Mouse (Mus musculus): Measurements from ENCODE around the gene Smpd3. TPM values are rescaled to one million over a fixed set of nuclear protein-coding genes. Genes with fewer than 3 reads are reported as not detected.
"Not testable (repeated sequence)": the region's sequence is repeated elsewhere in the genome, so short reads cannot be mapped to it uniquely, and the experiment has no call there.

Smpd3 gene
- total and polyA plus RNA-seq, 2 experiments = 0.71 to 1.8 TPM

DNA sequence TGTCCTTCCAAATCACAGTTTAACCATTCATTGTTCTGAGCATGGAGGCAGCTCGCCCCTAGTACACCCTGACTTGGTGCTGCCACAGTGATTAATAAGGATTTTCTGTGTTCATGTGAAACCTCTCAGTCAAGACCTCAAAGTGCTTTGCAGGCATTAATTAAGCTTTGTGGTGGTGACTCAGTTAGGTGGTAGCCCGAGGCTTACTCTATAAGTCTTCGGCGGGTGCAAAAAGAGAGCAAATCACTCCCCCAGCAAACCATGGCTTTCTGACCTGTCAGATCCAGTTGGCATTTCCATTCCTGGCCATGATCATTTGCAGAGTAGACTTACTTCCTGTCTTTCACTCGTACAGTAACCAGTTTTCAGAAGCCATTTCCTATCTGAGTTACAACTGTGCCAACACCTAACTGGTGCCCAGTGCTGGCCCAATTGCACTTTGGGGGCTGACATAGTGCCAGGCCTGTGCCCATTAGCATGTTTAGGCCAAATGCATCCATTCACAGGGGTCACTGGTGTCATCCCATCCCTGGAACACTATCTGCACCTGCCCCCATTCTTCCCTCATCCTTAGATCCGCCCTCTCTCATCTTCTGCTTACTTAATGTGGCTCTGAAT is 24.6 kb downstream of the Smpd3 start:
- 86% methylated on average over 6 of the region's 6 CpGs for WGBS
- H3K27me3 ChIP-seq (ENCODE audit: control insufficient read depth, insufficient read depth, low read length) = no peaks in the 10 kb centered on the region
- H3K9ac ChIP-seq (ENCODE audit: low read depth, low read length) = no peak overlapping the region
- no peak overlapping the region for H3K27ac ChIP-seq (replicated peaks; ENCODE audit: insufficient read depth, low read depth, low read length)
- no peaks in the 10 kb centered on the region for H3K79me2 ChIP-seq (ENCODE audit: control insufficient read depth, insufficient read depth, low read length)
- no peak for TF ChIP-seq POLR2A (IDR thresholded peaks at IDR 0.05; ENCODE audit: extremely low read depth, insufficient read depth, low read length)
- TF ChIP-seq CTCF (IDR thresholded peaks at IDR 0.05; ENCODE audit: low read depth, low read length) = no peak
- H3K4me1 ChIP-seq (ENCODE audit: control insufficient read depth, insufficient read depth, low read length) = no peaks in the 10 kb centered on the region; the same call in 1 of the 2 replicates
- no peak overlapping the region for H3K4me3 ChIP-seq (ENCODE audit: insufficient read depth, low read depth, low read length)
- no peaks in the 10 kb centered on the region for H3K36me3 ChIP-seq (ENCODE audit: control insufficient read depth, insufficient read depth, low read length)
- no peak for DNase-seq (ENCODE audit: extremely low read depth, low read depth, low spot score)

DNA sequence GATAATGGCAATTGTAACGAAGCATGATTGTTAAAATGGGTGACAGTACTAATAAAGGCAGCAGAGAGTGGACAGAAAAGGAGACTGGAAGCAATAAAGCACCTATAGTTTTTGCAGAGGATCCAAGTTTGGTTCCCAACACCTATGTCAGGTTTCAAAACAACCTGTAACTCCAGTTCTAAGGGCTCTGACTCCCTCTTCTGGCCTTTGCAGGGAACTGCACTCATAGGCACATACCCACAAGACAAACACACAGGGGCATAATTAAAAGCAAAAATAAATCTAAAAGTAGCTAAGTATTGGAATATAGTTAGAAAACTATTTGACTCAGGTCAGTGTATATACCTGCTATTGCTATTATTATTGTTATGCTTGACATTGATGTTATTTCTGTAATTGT is 25.8 kb downstream of the Smpd3 start:
- no peak for TF ChIP-seq POLR2A (IDR thresholded peaks at IDR 0.05; ENCODE audit: extremely low read depth, insufficient read depth, low read length)
- TF ChIP-seq CTCF (IDR thresholded peaks at IDR 0.05; ENCODE audit: low read depth, low read length) = peak; percentile 32; the same call in 1 of the 2 replicates
- 98% methylated on average over 1 of the region's 1 CpGs for WGBS
- DNase-seq (ENCODE audit: extremely low read depth, low read depth, low spot score) = peak; percentile 23
- Histone ChIP-seq H3K27ac (replicated peaks; ENCODE audit: insufficient read depth, low read depth, low read length) (no peak overlapping the region), H3K27me3 (ENCODE audit: control insufficient read depth, insufficient read depth, low read length) (no peaks in the 10 kb centered on the region), H3K36me3 (ENCODE audit: control insufficient read depth, insufficient read depth, low read length) (no peaks in the 10 kb centered on the region), H3K9ac (ENCODE audit: low read depth, low read length) (no peak overlapping the region), H3K4me3 (ENCODE audit: insufficient read depth, low read depth, low read length) (no peak overlapping the region), H3K79me2 (ENCODE audit: control insufficient read depth, insufficient read depth, low read length) (no peaks in the 10 kb centered on the region), H3K4me1 (ENCODE audit: control insufficient read depth, insufficient read depth, low read length) (peaks cover 3% of the 10 kb centered on the region; the same call in 1 of the 2 replicates)

DNA sequence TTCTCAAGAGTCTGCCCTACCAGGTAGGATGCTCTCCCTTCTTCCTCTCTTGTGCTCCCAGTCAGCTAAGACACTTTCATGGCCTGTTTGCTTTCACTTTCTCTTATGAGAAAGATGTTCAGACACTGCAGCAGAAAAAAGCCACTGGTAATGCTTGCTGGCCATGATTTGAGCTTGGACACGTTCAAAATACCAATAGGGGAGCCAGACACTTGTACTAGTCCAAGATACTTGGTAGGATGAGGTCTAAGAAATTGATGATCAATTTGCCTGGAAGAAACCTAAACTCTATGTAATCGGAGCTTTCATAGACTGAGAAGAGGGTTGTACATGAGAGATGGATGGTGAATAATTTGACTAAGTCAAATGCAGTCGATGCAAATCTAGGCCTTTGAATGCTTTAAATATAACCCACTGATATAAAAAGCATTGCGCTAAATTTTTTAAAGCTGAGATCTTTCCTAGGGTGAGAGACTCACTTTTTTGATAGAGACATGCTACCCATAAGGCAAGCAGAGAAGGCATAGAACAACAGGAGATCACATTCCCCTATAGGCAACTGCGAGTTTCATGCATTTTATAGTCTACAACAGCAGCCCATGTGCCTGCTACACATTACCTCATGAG is 27.6 kb downstream of the Smpd3 start:
- Histone ChIP-seq H3K9ac (ENCODE audit: low read depth, low read length) (no peak overlapping the region), H3K27ac (replicated peaks; ENCODE audit: insufficient read depth, low read depth, low read length) (no peak overlapping the region), H3K4me1 (ENCODE audit: control insufficient read depth, insufficient read depth, low read length) (peaks cover 15% of the 10 kb centered on the region; the same call in 1 of the 2 replicates), H3K79me2 (ENCODE audit: control insufficient read depth, insufficient read depth, low read length) (no peaks in the 10 kb centered on the region), H3K36me3 (ENCODE audit: control insufficient read depth, insufficient read depth, low read length) (no peaks in the 10 kb centered on the region), H3K4me3 (ENCODE audit: insufficient read depth, low read depth, low read length) (no peak overlapping the region), H3K27me3 (ENCODE audit: control insufficient read depth, insufficient read depth, low read length) (no peaks in the 10 kb centered on the region)
- TF ChIP-seq CTCF (IDR thresholded peaks at IDR 0.05; ENCODE audit: low read depth, low read length) (no peak), POLR2A (IDR thresholded peaks at IDR 0.05; ENCODE audit: extremely low read depth, insufficient read depth, low read length) (no peak)
- 91% methylated on average over 5 of the region's 5 CpGs for WGBS
- DNase-seq (ENCODE audit: extremely low read depth, low read depth, low spot score) = no peak

DNA sequence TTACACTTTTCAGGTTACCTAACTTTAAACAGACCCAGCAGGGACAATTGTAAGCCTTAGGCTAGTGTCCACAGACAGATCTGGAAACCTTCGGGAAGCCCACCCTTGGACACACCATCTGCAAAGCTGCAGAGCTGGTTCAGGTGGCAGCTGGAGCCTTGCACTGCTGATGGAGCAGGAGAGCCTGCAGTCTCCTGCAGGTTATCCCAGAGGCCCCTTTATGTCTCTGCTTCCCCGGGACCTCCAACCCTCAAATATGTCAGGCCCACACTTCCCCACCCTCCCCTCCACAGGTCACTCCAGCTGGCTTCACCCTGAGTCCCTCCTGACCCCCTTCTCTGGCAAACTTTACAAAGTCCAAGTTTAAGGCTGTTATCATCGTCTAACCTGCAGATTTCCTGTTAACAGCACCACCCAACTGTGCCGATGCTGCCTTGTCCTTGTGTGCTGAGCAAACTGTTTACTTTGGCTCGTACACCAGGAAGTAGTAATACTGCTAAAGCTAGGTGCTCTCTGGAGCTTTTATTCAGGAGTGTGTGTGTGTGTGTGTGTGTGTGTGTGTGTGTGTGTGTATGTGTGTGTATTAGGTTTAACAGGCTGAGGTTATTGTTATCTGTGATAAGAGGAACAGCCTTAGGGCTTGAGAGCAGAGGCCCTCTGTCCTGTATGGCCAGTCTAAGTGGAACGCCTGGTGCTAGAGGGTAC is 29.6 kb downstream of the Smpd3 start:
- H3K27ac ChIP-seq (replicated peaks; ENCODE audit: insufficient read depth, low read depth, low read length) = not testable (repeated sequence)

DNA sequence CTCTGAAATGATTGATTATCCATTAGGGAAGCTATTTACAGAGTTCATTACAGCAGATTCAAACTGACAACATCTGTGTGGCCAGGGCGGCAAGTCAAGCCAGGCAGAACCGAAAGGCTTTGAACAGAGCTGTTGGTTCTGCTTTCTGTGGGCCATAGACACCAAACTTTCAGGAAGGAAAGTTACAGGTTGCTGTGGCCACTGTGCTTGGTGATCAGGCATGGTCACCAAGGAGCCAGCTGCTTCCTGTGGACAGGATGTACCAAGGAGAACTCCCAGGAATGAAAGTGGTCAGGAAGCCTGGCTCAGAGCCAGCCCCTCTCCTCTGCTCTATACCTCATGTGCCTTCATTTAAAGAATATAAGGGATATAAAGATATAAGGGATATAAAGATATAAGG is 30.2 kb downstream of the Smpd3 start:
- TF ChIP-seq CTCF (IDR thresholded peaks at IDR 0.05; ENCODE audit: low read depth, low read length) = no peak
- TF ChIP-seq POLR2A (IDR thresholded peaks at IDR 0.05; ENCODE audit: extremely low read depth, insufficient read depth, low read length) = no peak
- no peak overlapping the region; the same call in 1 of the 2 replicates for H3K27ac ChIP-seq (replicated peaks; ENCODE audit: insufficient read depth, low read depth, low read length)
- H3K27me3 ChIP-seq (ENCODE audit: control insufficient read depth, insufficient read depth, low read length) = no peaks in the 10 kb centered on the region
- peaks cover 25% of the 10 kb centered on the region for H3K4me1 ChIP-seq (ENCODE audit: control insufficient read depth, insufficient read depth, low read length)
- WGBS = 13% methylated on average over 2 of the region's 2 CpGs
- DNase-seq (ENCODE audit: extremely low read depth, low read depth, low spot score) = peak; percentile 8
- H3K79me2 ChIP-seq (ENCODE audit: control insufficient read depth, insufficient read depth, low read length) = no peaks in the 10 kb centered on the region
- no peak overlapping the region for H3K4me3 ChIP-seq (ENCODE audit: insufficient read depth, low read depth, low read length)
- H3K9ac ChIP-seq (ENCODE audit: low read depth, low read length) = no peak overlapping the region
- no peaks in the 10 kb centered on the region for H3K36me3 ChIP-seq (ENCODE audit: control insufficient read depth, insufficient read depth, low read length)

More for the DNA sequence above, 29.6 kb downstream of the Smpd3 start:
- H3K36me3 ChIP-seq (ENCODE audit: control insufficient read depth, insufficient read depth, low read length); H3K9ac ChIP-seq (ENCODE audit: low read depth, low read length); H3K4me3 ChIP-seq (ENCODE audit: insufficient read depth, low read depth, low read length); H3K79me2 ChIP-seq (ENCODE audit: control insufficient read depth, insufficient read depth, low read length); H3K27me3 ChIP-seq (ENCODE audit: control insufficient read depth, insufficient read depth, low read length): not testable (repeated sequence)
- H3K4me1 ChIP-seq (ENCODE audit: control insufficient read depth, insufficient read depth, low read length) = peaks cover 25% of the 10 kb centered on the region
- 22% methylated on average over 6 of the region's 6 CpGs for WGBS
- peak; percentile 95 for DNase-seq (ENCODE audit: extremely low read depth, low read depth, low spot score)

DNA sequence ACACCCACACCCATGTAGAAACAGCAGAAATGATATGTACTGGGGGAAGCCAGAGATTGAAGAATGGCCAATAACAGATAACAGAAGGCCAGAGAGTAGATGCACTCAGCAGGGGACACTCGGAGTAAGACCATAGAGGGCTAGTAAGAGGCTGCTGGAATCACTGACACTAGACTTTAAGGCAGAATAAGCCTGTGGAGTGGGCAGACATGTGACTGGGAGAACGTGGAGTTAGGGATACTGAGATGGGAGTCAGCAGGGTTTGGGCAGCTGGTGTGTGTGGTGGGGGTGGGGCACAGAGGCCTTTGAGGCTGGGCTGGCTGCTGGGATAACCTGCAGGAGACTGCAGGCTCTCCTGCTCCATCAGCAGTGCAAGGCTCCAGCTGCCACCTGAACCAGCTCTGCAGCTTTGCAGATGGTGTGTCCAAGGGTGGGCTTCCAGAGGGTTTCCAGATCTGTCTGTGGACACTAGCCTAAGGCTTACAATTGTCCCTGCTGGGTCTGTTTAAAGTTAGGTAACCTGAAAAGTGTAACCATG is 31.0 kb downstream of the Smpd3 start:
- Histone ChIP-seq H3K27ac (replicated peaks; ENCODE audit: insufficient read depth, low read depth, low read length) (peak overlapping the region; percentile 25; the same call in 1 of the 2 replicates), H3K4me1 (ENCODE audit: control insufficient read depth, insufficient read depth, low read length) (peaks cover 25% of the 10 kb centered on the region)
- H3K4me3 ChIP-seq (ENCODE audit: insufficient read depth, low read depth, low read length); H3K9ac ChIP-seq (ENCODE audit: low read depth, low read length); H3K79me2 ChIP-seq (ENCODE audit: control insufficient read depth, insufficient read depth, low read length); DNase-seq (ENCODE audit: extremely low read depth, low read depth, low spot score); H3K27me3 ChIP-seq (ENCODE audit: control insufficient read depth, insufficient read depth, low read length); H3K36me3 ChIP-seq (ENCODE audit: control insufficient read depth, insufficient read depth, low read length): not testable (repeated sequence)
- WGBS = 74% methylated on average over 2 of the region's 2 CpGs

Data from liver, adult 2 months (tissue).